Mouse (Mus musculus): ENCODE results near the gene Eogt.

Gene Eogt

GRCm38 (mm10) chr6:97106106-97106505 is 42.9 kb downstream of the Eogt start:
- no peak for DNase-seq (ENCODE audit: low read depth, low spot score)

GRCm38 (mm10) chr6:97104264-97104852 is 44.6 kb downstream of the Eogt start:
- DNase-seq (ENCODE audit: low read depth, low spot score) = no peak

- DNase-seq (ENCODE audit: low read depth, low spot score) = no peak
Observed at GRCm38 (mm10) chr6:97101958-97102702, 46.9 kb downstream of the Eogt start.

- DNase-seq (ENCODE audit: low read depth, low spot score) = no peak
Observed at GRCm38 (mm10) chr6:97101190-97101957, 47.6 kb downstream of the Eogt start.

GRCm38 (mm10) chr6:97082336-97082735 is 66.6 kb downstream of the Eogt start:
- no peak for DNase-seq (ENCODE audit: low read depth, low spot score)

GRCm38 (mm10) chr6:97080016-97080415 is 69.0 kb downstream of the Eogt start:
- DNase-seq (ENCODE audit: low read depth, low spot score) = no peak

GRCm38 (mm10) chr6:97060074-97060681 is 88.8 kb downstream of the Eogt start, which contains the start of gene Fam19a4:
Gene Fam19a4 (minus strand): TSS chr6:97060413.
- DNase-seq (ENCODE audit: low read depth, low spot score) = peak; percentile 11
